Mouse (Mus musculus) lung, postnatal 36 days (tissue): ENCODE data around the gene Rapgef1.

ENCODE experiments used
- DNase-seq: peaks from one replicate; pipeline ENCODE4 v3.0.0; 2022; ENCODE audit warnings: mixed read lengths

The Rapgef1 gene

DNA sequence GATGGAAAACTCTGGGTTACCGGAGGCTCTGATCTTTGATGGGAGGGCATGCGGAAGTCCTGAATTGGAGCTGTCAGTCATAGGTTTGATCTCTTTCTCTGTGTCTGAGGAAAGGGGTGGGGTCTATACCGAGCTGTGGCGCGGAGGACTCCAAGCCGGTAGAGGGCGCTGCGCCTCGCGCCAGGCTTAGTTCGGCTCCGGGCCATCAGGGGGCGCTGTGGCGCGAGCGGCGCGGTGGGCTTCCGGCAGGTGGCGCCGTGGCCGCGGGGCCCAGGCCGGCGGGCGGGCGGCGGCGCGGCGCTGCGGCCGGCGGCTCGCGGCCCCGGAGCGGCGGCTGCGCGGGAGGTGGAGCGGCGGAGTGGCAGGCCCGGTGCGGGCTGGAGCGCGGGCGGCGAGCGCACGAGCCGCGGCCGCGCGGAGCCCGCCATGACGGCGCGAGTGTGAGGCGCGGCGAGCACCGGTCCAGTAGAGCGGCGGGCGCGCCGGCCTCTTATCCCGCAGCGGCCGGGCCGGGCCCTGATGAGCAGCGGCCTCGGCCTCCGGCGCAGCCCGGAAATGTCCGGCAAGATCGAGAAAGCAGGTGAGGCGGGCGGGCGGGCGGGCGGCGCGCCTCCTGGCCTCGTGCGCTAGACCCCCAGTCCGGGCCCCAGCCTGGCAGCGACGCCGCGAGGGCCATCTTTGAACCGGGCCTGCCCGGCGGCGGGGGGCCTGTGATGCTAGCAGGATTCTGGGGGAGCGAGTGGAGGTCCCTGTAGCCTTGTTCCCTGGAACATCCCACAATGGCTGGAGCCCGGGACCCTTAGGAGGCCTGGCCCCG is at the start of gene Rapgef1:
TSS of gene Rapgef1 (plus strand) at position 237 of the 817 bp plus-strand sequence.
- peak; percentile 77 for DNase-seq

DNA sequence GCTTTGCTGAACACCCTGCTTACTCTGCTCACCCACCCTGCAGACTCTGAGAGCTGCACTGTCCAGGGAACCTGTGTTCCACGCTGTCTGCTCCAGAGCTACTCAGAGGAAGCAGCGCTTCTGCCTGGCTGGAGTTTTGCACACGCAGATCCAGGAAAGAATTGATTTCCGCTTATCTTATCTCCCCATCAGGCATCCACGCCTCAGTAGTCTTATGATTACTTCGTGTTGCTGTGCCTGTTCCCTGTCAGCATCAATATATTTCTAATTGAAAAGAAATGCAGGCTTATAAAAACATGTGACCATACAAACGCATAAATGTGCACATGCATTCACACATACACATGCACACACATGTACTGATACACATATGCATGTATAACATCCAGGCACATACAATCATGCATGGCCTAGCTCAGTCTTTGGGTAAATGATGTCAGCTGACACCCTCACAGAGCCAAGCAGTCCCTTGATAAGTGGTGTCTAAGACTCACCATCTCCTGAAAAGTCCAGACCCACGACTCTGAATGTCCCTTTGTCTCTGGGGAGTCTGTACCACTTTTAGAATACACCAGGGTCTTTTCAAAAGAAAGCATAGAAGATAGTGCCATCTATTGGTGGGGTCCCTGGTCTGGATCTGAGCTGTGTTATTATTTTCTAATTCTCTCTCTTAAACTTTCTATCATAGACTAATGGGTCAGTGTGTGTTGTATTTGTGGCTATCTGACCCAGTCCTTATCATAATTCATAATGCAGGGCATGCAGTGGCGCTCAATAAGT is 47.4 kb upstream of the Rapgef1 start:
- DNase-seq: no peak

DNA sequence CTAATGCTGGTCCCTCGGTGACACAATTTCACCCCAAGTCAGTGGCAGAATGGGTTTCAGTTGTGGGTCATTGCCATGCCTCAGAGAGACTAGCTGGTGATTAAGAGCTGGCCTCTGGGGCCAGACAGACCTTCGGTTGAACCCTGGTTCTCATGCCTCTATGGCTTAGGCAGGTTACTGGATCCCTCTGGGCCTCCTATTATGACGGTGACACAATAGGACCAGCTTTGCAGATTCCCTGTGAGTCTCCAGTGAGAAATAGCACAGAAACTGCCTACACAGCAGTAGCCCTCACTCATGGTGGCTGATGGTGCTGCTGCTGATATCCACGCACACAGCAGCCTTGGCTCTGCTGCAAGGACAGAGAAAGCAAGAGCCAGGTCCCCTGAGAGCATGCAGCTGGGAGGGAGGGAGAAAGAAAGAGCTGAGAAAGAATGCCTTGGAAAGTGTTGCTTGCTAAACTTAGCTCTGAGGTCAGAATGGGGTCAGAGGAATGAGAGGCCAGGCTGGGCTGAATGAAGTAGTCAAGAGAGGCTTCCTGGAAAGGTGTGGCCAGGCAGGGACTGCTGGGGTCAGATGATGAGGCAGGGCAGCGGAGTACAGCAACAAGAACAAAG is 46.6 kb upstream of the Rapgef1 start:
- no peak for DNase-seq

DNA sequence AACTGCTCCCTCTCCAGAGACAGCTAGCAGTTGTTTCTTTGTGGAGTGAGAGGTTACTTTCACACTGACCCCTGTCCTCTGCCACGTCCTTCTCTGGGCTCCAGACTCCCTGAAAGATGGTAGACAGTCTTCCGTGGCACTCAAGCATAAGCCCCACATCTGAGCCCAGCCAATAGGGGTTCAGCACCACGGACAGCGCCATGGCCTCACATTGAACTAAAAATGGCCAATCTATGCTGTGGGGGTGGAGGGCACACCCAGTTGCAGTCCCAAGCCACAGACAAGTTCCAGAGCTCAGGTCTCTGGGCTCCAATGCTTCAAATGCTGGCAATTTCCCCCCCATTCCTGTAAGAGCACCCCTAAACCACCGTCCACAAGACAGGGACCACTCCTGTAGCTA is 45.9 kb upstream of the Rapgef1 start:
- peak; percentile 42 for DNase-seq

DNA sequence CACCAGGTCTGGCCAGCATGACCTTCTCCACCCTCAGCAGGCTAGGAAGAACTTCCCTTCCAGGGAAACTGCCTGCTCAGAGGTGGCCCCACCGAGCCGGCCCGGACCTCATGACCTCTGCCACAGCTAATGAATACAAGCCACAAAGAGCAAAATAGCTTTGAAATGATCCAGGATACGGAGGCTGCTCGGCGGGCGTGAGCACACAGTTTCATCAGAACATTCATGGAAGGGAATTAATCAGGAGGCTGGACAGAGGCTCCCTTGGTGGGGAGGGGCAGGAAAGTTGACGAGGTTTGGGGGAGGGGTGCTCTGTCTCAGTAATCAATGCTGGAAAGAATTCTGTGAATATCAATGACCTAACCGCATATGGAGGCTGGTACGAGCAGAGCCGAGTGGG is 45.3 kb upstream of the Rapgef1 start:
- DNase-seq: no peak

DNA sequence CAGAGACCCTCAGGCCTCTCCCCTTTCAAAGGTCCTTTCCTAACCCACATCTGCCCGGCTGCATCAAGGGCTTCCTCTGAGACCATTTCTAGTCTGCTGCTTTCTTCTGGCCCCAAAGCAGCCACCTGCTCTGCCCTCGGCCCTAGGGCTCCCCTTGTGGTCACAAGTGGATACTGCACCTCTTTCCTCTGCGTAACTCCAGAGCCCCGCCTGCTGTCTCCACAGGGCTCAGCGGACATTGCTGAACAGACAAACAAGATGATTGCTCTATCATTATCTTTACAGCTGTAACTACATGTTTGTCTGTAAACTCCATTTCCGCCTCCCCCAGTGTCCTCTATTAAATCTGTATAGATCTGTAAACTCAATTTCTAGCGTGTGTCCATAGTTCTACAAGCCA is 37.1 kb upstream of the Rapgef1 start:
- DNase-seq: peak; percentile 79

DNA sequence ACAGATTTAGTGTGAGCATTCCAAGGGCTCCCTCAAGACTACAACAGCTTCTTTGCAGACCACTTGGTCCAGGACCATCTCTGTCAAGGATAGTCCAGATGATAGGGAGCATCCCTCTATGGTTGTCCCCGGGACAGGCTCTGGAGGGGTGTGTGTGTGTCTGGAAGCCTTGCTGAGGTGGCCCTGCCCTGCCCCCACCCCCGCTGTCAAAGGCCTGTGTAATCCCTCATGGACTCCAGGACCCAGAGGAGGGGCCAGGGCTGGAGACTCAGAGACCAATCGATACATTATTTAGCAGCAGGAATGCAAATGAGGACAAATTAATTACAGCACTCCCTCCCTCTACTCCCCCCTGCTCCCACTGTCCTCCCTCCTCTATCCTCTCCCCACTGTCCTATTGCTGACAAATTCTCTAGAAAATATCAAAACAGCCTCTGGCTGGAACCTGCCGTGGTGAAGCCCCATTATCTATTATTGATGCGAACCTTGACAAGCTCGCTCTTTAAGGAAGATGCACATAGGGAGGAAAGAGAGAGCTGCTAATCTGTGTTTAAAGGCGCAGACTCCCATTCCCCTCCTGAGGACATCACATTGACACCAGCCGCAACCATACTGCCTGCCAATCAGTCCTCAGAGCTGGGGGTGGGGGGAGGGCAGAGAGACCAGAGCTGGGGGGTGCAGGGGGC is 33.4 kb upstream of the Rapgef1 start:
- DNase-seq: no peak

DNA sequence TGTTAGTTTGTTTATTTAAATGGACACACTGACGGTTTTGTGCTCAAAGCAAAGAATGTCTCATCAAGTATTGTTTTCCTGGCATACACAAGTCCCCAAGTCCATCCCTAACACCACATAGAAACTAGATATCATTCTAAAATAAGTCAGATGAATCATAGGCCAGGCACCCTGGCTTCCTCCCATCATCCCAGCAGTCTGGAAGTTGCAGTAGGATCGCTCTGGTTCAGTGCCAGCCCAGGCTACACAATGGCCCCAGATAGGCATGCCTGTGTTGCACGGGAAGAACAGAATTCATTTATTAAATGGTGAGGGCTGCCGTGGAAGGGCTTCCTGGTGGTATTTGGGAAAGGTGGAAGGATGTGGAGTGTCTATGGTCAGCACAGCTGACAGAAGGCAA is 31.5 kb upstream of the Rapgef1 start:
- DNase-seq: no peak

DNA sequence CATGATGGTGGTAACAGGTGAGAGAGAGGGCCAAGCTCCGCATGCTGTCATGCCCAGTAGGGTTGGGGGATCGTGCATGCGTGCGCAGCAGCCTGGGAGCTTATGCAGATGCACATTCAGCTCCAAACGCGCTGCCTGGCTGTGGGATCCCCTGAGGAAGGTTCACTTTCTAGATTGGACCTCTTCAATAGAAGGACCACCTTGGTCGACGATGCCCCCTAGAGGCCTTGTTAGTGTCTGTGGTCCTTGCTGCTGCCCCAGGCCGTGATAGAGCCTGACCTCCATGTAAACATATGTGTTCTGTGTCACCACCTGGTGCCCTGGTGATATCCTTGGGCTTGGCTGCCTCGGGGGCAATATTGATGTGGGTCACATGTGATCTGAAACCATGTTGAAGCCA is 30.3 kb upstream of the Rapgef1 start:
- DNase-seq: no peak

DNA sequence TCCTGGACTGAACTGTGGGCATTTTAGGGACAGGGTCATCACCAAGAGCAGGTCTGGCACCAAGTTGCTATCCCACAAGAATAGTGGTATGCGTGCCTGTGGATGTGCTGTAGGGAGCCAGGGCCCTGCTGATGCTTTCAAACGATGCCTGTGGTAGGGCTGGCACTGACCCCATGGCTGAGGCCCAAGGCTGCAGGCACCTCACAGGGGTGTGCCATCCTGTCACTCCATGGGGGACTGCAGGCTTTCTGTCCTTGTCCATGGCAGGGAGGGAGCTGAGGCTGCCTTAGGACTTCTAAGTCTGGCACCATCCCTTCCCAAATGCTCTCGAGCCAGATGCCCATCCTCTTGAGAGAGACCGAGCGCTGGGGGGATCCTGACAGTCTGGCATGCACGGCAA is 27.9 kb upstream of the Rapgef1 start:
- DNase-seq: no peak

DNA sequence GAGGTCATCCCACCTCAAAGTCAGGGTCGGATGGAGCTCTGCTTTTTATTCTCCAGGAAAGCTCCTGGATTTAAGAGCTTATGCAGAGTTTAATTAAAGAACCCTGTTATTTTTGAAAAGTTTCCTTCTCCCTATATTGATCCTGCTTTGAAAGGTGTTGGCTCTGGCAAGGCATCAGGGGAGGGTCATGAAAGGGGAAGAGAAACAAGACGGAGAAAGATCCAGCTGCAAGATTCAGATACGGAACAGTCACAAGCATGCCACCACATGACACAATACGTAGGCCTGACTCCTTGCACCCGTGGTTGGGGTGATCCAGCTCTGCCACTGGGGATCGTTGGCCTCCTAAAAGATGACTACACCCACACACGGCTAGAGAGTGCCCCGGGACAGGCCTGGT is 27.0 kb upstream of the Rapgef1 start:
- DNase-seq: no peak

DNA sequence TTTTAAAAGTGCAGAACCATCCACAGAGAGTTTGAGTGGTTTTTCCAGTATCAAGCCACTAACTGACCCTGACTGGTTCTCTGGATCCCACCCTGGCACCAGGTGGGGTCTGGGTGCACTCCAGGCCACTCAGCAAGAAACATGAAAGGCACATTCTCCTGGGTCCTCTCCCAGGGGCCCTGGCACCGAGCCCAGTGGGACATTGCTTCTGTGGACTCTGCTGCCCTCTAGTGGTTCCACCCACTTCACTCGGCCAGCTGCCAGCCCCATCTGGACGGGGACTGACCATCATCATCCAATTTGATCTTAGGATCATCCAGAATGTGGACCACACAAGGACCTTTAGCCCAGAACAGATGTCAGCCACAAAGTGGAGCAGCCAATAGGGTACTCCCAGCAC is 15.6 kb upstream of the Rapgef1 start:
- peak; percentile 88 for DNase-seq

DNA sequence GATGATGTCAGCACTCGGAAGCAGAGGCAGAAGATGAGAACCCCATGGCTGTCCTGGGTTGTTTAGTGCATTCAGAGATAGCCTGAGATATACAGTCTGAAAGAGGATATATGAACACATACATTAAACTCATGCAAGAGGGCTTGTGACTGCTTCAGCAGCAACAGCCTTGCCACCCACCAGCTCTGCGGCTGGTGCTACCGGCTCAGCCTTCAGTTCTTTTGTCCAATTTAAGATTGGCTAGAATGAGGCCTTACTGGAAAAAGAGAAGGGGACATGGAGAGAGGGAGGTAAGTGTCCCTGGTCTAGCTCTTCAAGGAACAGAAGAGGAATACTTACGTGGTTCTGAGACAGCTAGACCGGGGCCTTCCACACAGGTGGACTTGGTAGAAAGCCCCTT is 13.9 kb upstream of the Rapgef1 start:
- no peak for DNase-seq

DNA sequence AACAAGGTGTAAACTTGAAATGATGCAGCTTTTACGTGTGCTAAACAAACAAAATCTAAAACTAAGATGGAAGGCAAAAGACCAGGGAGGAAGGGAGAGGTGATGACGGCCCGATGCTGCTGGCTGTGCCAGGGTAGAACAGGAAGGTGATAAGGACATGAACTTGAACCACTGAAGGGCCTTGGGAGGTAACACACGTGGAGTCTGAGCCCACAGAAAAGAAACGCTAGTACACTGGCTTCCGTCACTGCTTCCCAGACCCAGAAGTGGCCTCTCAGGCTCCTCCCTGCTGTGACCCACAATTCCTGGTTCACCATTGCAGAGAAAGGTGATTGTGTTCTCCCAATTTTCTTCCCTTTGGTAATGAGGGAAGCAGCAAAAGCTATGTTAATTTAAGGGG is 13.1 kb upstream of the Rapgef1 start:
- DNase-seq: no peak

DNA sequence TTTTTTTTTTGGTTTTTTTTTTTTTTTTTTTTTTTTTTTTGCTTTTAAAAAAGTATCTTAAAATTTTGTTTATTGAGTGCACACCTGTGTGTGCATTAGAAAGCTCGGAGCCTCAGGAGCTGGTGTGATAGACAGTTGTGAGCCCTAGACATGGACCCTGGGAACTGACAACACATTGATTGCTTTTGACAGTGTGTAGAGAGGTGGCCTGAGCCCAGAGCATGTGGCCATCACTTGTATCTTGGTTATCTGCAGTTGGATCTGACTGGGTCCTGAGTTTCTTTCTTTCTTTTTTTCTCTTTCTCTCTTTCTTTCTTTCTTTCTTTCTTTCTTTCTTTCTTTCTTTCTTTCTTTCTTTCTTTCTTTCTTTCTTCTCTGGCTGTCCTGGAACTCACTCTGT is 2.2 kb upstream of the Rapgef1 start:
- DNase-seq: no peak

DNA sequence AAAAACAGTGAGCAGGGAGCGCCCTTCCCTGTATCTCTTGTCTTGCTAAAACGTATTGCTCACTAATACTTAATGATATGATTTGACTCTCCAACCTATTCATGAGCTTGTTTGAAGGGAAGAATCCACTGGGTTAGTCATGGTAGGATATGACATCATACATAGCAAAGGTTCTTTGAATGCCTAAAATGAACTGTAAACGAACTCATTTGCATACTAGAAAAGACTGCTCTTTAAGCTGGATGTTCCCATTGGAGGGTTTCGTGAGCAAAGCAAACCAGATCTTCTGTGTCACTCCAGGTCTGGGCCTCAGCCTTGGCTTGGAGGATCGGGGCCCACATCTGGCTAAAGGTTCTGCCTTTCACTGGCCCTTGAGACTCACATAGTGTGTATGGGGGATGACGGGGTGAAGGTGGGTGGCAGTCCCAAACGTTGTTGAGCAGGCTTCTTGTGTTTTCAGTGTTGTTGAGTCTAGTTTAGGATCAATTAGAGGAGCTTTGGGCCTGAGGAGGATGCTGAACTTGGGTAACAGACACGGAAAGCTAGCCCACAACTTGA is 515 bp upstream of the Rapgef1 start:
- DNase-seq: no peak

DNA sequence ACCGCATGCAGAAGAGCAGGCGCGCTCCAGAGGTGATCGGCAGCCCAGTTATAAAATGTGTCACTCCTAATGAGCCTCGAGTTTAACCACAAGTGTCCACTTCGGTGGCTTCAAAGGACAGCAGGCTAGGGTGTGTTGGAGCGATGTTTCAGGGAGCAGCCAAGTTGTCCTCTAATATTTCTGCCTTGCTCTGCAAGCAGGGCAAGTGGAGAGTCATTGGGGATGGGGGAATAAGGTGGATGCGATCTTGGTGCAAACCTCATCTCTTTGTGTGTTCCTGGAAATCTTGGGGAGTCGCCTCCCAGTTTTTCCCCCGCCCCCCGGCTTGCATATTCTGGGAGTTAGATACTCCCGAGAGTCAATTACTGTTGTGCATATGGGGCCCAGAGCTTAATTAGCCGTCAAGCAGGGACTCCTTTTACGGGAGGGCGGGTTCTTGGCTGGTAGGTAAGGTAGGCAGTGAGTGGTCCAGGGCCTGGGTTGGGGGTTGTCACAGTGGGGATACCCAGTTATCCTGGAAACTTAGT is 844 bp downstream of the Rapgef1 start:
- DNase-seq: peak; percentile 32

DNA sequence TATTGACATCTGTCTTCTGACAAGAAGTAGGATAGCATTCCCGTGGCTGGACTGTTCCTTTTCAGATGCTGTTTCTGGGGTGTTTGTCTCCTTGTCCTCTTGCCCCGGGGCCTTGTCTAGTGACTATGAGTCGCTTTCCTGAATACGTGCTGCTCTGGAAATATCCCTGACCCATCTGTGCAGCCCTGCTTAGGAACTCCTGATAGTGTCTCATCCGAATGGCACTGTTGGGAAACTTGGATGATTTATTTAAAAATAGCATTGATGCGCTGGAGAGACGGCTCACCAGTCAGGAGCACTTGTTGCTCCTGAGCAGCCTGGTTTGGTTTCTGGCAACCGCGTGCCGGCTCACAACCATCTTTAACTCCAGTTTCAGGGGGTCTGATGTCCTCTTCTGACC is 1.6 kb downstream of the Rapgef1 start:
- no peak for DNase-seq

DNA sequence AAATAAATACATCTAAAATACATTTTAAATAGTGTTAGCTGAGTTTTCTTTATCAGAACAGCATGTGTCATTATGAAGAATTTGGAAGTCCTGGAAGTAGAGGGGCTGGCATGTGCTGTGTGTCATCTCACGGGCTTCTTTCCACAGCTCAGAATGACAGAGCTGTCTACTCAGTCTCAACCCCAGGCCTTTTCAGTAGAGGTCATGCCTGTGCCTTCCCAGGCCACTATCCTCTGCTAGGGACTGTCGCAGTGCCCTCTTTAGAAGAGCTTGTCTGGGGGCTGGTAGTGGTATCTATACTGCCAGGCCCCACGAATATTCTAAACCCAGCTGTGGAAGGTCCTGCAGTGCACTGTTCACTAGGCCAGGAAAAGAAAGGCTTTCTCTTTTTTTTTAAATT is 2.1 kb downstream of the Rapgef1 start:
- no peak for DNase-seq

DNA sequence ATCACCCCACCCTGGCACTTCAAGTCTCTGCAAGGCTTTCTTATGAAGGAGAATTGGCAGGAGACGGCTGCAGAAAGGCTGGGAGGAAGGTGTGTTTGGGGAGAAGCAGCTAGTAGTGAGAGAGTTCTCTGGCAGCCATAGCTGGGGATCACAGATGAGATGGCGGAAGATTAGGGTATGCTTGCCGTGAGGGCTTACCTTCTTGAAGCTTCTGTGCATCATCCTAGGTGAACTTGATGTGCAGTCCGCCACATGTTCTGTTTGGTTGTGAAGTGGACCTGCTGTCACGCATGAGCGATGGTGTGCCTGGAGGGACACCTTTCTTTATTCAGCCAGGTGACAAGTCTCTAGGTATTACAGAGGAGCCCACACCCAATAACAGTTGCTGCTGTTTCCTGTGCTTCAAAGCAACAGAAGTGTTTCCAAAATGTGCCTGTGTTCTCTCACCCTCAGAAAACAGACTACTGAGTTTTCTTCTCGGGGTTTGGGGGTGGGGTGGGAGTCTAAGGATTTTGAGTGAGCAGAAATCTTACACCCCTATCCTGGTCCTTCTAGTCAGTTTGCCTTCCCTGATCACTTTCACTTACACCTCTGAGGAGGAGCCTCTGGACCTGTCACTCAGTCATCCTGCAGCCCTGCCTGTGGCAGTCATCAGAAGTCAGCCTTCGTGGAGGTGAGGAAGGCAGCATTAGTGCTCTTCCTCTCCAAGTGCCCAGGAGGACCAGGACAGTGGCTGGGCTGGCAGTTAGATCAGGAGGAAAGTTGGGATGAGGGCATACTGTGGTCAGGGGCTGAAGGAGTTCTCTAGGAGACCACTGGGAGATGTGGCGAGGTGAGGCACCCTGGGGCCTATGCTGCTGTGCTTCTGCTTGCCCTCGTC is 2.8 kb downstream of the Rapgef1 start:
- no peak for DNase-seq

DNA sequence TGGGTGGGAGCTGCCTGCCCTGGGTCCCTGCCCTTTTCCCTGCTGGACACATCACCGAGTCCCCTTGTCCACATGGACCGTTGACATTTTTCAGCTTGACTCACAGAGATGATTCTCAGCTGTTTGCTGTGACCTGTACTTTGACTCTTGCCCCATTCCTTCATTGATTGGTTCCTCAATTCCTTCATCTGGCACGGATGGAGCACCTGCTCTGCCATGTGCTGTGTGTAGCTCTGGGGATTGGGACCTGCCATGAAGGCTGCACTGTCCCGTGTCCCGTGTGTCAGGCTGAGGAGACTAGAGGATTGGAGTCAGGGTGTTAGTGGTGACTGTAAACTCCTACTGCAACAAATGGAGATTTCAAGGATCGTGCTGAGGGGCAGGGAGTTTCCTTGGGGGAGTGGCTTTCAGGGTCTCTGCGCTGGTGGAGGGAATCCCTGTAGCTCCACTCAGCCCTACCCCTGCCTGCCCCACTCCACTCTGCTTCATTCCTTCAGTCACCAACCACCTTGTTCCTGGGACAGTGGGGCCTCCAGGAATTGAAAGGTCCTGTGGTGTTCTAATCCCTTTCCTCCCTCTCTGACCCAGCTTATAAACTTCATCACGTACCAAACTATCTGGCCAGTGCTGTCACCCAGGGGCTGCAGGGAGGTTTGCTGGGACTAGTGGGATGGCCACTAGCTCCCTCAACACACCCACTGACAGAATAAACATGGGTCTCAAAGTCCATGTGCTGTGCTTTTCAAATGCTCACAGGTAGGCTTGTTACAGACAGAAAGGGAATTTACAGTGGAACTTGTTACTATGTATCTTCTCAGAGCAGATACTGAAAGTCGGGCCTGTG is 3.9 kb downstream of the Rapgef1 start:
- DNase-seq: no peak
